Mouse (Mus musculus) G1E (cell line): ENCODE measurements around the gene Stom. TPM values are rescaled to one million over a fixed set of nuclear protein-coding genes. Genes with fewer than 3 reads are reported as not detected.
A peak's percentile ranks its signal among the peaks of the same experiment; 100 is the strongest.

Experiments used
- ATAC-seq: 2 replicates; pipeline ENCODE4 v1.8.0; 2016; ENCODE audit warnings: mild to moderate bottlenecking; ENCODE audit not compliant: insufficient number of reproducible peaks, poor library complexity, low FRiP score, severe bottlenecking; ENCODE audit errors: extremely low read depth
- DNase-seq: peaks from one replicate; pipeline ENCODE4 v3.0.0; 2012; ENCODE audit warnings: low spot score
- H3K27me3 ChIP-seq: 2 replicates; pipeline ENCODE4 v1.6.1; 2012; ENCODE audit warnings: mild to moderate bottlenecking, low read length, inconsistent platforms; ENCODE audit not compliant: insufficient read depth
- H3K36me3 ChIP-seq: replicated peaks from 2 replicates; pipeline ENCODE3; 2012; ENCODE audit warnings: mild to moderate bottlenecking, inconsistent platforms
- H3K4me1 ChIP-seq: 2 replicates; pipeline ENCODE4 v1.6.1; 2012; ENCODE audit warnings: low read depth, low read length, inconsistent platforms, mixed read lengths; ENCODE audit not compliant: insufficient read depth
- H3K4me3 ChIP-seq: 2 replicates; pipeline ENCODE4 v1.5.1; 2012; ENCODE audit warnings: low read depth, mild to moderate bottlenecking, inconsistent platforms, low read length, moderate library complexity, mixed read lengths
- H3K9me3 ChIP-seq: replicated peaks from 2 replicates; pipeline ENCODE4 v1.6.1; 2012; ENCODE audit warnings: inconsistent platforms
- CTCF ChIP-seq: IDR thresholded peaks from 2 replicates; pipeline ENCODE4 v1.5.1; 2012; ENCODE audit warnings: low read depth, low read length, inconsistent platforms, mixed read lengths
- GATA1 ChIP-seq: IDR thresholded peaks from 2 replicates; pipeline ENCODE4 v1.6.1; 2012; ENCODE audit warnings: borderline replicate concordance, low read length, inconsistent platforms, mixed read lengths
- GATA2 ChIP-seq: IDR thresholded peaks from 2 replicates; pipeline ENCODE4 v1.6.1; 2012; ENCODE audit warnings: low read depth, low read length, inconsistent platforms, borderline replicate concordance
- POLR2AphosphoS5 ChIP-seq: IDR thresholded peaks from 2 replicates; pipeline ENCODE4 v1.6.1; 2012; ENCODE audit warnings: low read depth, low read length, inconsistent platforms; ENCODE audit not compliant: insufficient replicate concordance
- TAL1 ChIP-seq: conservative IDR thresholded peaks from 2 replicates; pipeline ENCODE4 v1.6.1; 2012; ENCODE audit warnings: low read depth, low read length, inconsistent platforms, mixed read lengths
- polyA plus RNA-seq: library from polyadenylated mRNA; stranded (reverse); fragments of >175 nt; gene quantifications from 2 replicates; pipeline ENCODE4 v1.2.3, GENCODE M21; 2012
- total RNA-seq, 2 experiments: library from RNA; stranded (forward) in 1 of 2; stranded (reverse) in 1 of 2; fragments of 200-1000 nt in 1 of 2; fragments of >200 nt in 1 of 2; fragmentation: Nextera tagmentation in 1 of 2; gene quantifications; 2 replicates each; pipeline ENCODE4 v1.2.3; 2014 to 2017

Stom gene
- total and polyA plus RNA-seq, 3 experiments: 3.4 to 51.4 (median 13.7) TPM

- H3K4me1 ChIP-seq: peaks cover 60% of the 10 kb centered on the region
- H3K36me3 ChIP-seq: no peaks in the 10 kb centered on the region
- TF ChIP-seq CTCF (peak; percentile 72), GATA1 (no peak), GATA2 (no peak)
- H3K27me3 ChIP-seq: peaks cover 30% of the 10 kb centered on the region
- DNase-seq: peak; percentile 47
- H3K4me3 ChIP-seq: peak overlapping the region; percentile 34; the same call in 1 of the 2 replicates
- no peaks in the 10 kb centered on the region for H3K9me3 ChIP-seq
- ATAC-seq: peak; percentile 74
Observed at GRCm38 (mm10) chr2:35270531-35270984, 66.2 kb downstream of the Stom start.

- Histone ChIP-seq H3K36me3 (no peaks in the 10 kb centered on the region), H3K4me1 (peaks cover 68% of the 10 kb centered on the region)
Observed at GRCm38 (mm10) chr2:35269716-35270260, 67.0 kb downstream of the Stom start.

GRCm38 (mm10) chr2:35269136-35269535 is 67.6 kb downstream of the Stom start:
- H3K36me3 ChIP-seq: no peaks in the 10 kb centered on the region
- no peaks in the 10 kb centered on the region for H3K9me3 ChIP-seq
- no peak overlapping the region for H3K4me3 ChIP-seq
- no peak for TF ChIP-seq POLR2AphosphoS5
- TF ChIP-seq CTCF: no peak
- no peak for TF ChIP-seq GATA2
- TF ChIP-seq TAL1: no peak
- TF ChIP-seq GATA1: no peak
- H3K4me1 ChIP-seq: peaks cover 75% of the 10 kb centered on the region
- DNase-seq (no peak), ATAC-seq (no peak)
- peaks cover 22% of the 10 kb centered on the region for H3K27me3 ChIP-seq

More at GRCm38 (mm10) chr2:35269716-35270260, 67.0 kb downstream of the Stom start:
- no peak for TF ChIP-seq TAL1
- TF ChIP-seq GATA1: no peak
- no peak for TF ChIP-seq GATA2
- no peak for TF ChIP-seq POLR2AphosphoS5
- no peak for TF ChIP-seq CTCF
- H3K27me3 ChIP-seq: peaks cover 25% of the 10 kb centered on the region
- ATAC-seq: no peak
- no peak for DNase-seq
- no peaks in the 10 kb centered on the region for H3K9me3 ChIP-seq
- H3K4me3 ChIP-seq: no peak overlapping the region

GRCm38 (mm10) chr2:35267876-35268566 is 68.8 kb downstream of the Stom start:
- Histone ChIP-seq H3K4me1 (peaks cover 80% of the 10 kb centered on the region), H3K9me3 (no peaks in the 10 kb centered on the region), H3K4me3 (no peak overlapping the region), H3K27me3 (peaks cover 17% of the 10 kb centered on the region), H3K36me3 (no peaks in the 10 kb centered on the region)
- TF ChIP-seq GATA2: no peak
- no peak for TF ChIP-seq POLR2AphosphoS5
- no peak for TF ChIP-seq GATA1
- TF ChIP-seq TAL1: no peak
- no peak for TF ChIP-seq CTCF
- DNase-seq (no peak), ATAC-seq (no peak)

GRCm38 (mm10) chr2:35267156-35267875 is 69.5 kb downstream of the Stom start:
- Histone ChIP-seq H3K4me1 (peaks cover 77% of the 10 kb centered on the region), H3K27me3 (peaks cover 17% of the 10 kb centered on the region), H3K9me3 (no peaks in the 10 kb centered on the region), H3K36me3 (no peaks in the 10 kb centered on the region), H3K4me3 (no peak overlapping the region)
- TF ChIP-seq TAL1 (no peak), GATA2 (no peak), GATA1 (no peak), POLR2AphosphoS5 (no peak), CTCF (no peak)
- ATAC-seq (no peak), DNase-seq (no peak)

- Histone ChIP-seq H3K4me1 (peaks cover 71% of the 10 kb centered on the region), H3K36me3 (no peaks in the 10 kb centered on the region), H3K4me3 (no peak overlapping the region), H3K27me3 (peaks cover 17% of the 10 kb centered on the region), H3K9me3 (no peaks in the 10 kb centered on the region)
- DNase-seq: no peak
- TF ChIP-seq POLR2AphosphoS5 (no peak), TAL1 (no peak), GATA2 (no peak), GATA1 (no peak), CTCF (no peak)
- ATAC-seq: no peak
Observed at GRCm38 (mm10) chr2:35266251-35266905, 70.4 kb downstream of the Stom start.
